Mouse (Mus musculus) lung, embryonic 15.5 days (tissue): Measurements from ENCODE around the gene Sirt6. TPM values are rescaled to one million over a fixed set of nuclear protein-coding genes. Genes with fewer than 3 reads are reported as not detected.

Experiments used
- ATAC-seq: fragments of 200-750 bp; cut with Nextera tagmentation; 2 replicates; pipeline ENCODE4 v1.8.0; 2017; ENCODE audit warnings: moderate number of reproducible peaks, borderline replicate concordance; ENCODE audit not compliant: low FRiP score, low TSS enrichment; ENCODE audit errors: extremely low read depth
- H3K27ac ChIP-seq: fragments of 300-500 bp; sonication (generic); 2 replicates; pipeline ENCODE4 v1.5.1; 2015; ENCODE audit warnings: moderate library complexity, mild to moderate bottlenecking, inconsistent platforms
- H3K27me3 ChIP-seq: fragments of 300-500 bp; sonication (generic); 2 replicates; pipeline ENCODE4 v1.6.1; 2015; ENCODE audit warnings: inconsistent platforms
- H3K36me3 ChIP-seq: fragments of 300-500 bp; sonication (generic); 2 replicates; pipeline ENCODE4 v1.6.1; 2015; ENCODE audit warnings: inconsistent platforms
- H3K4me1 ChIP-seq: fragments of 300-500 bp; sonication (generic); 2 replicates; pipeline ENCODE4 v1.6.1; 2015; ENCODE audit warnings: inconsistent platforms
- H3K4me2 ChIP-seq: fragments of 300-500 bp; sonication (generic); 2 replicates; pipeline ENCODE4 v1.6.1; 2015; ENCODE audit warnings: inconsistent platforms, mild to moderate bottlenecking, moderate library complexity
- H3K4me3 ChIP-seq: fragments of 300-500 bp; sonication (generic); 2 replicates; pipeline ENCODE4 v1.5.1; 2015; ENCODE audit warnings: mild to moderate bottlenecking, inconsistent platforms
- H3K9ac ChIP-seq: fragments of 300-500 bp; sonication (generic); 2 replicates; pipeline ENCODE4 v1.6.1; 2015; ENCODE audit warnings: inconsistent platforms
- H3K9me3 ChIP-seq: fragments of 300-500 bp; sonication (generic); 2 replicates; pipeline ENCODE4 v1.6.1; 2016; ENCODE audit warnings: inconsistent platforms
- WGBS: fragments of 180-500 bp; shearing (Covaris S2); methylation state at CpG from one replicate; pipeline ENCODE4 v1.1.7; 2015; 5-methylcytosine and 5-hydroxymethylcytosine counted together
- polyA plus RNA-seq: library from polyadenylated mRNA; unstranded; fragments of >200 nt; fragmentation: Nextera tagmentation; extraction: Ambion mirVana; gene quantifications from 2 replicates; pipeline ENCODE4 v1.2.1, GENCODE M21; 2015

The Sirt6 gene
- polyA plus RNA-seq, 1 experiment from 2014 or later: 41.1 TPM

GRCm38 (mm10) chr10:81600096-81600495, 27.5 kb downstream of the Sirt6 start:
- Histone ChIP-seq H3K36me3 (no peaks in the 10 kb centered on the region), H3K4me2 (no peak overlapping the region), H3K27me3 (0 out of 2 replicates have a peak, but pooled peaks cover 7% of the 10 kb centered on the region), H3K27ac (peak overlapping the region; percentile 84), H3K4me3 (no peak overlapping the region), H3K9me3 (no peaks in the 10 kb centered on the region), H3K9ac (no peak overlapping the region), H3K4me1 (peaks cover 61% of the 10 kb centered on the region)
- WGBS: 51% methylated on average over 10 of the region's 10 CpGs
- ATAC-seq: no peak

GRCm38 (mm10) chr10:81599630-81600029, 28.0 kb downstream of the Sirt6 start:
- Histone ChIP-seq H3K4me1 (peaks cover 59% of the 10 kb centered on the region), H3K27me3 (0 out of 2 replicates have a peak, but pooled peaks cover 10% of the 10 kb centered on the region), H3K4me3 (no peak overlapping the region), H3K9me3 (no peaks in the 10 kb centered on the region), H3K4me2 (no peak overlapping the region), H3K9ac (no peak overlapping the region), H3K27ac (0 out of 2 replicates have a peak overlapping the region, but pooled peaks have one; percentile 84), H3K36me3 (no peaks in the 10 kb centered on the region)
- 56% methylated on average over 5 of the region's 5 CpGs for WGBS
- no peak for ATAC-seq

GRCm38 (mm10) chr10:81598871-81599270, 28.7 kb downstream of the Sirt6 start:
- no peak overlapping the region for H3K9ac ChIP-seq
- ATAC-seq: no peak
- peaks cover 55% of the 10 kb centered on the region for H3K4me1 ChIP-seq
- H3K4me3 ChIP-seq: no peak overlapping the region
- H3K27ac ChIP-seq: no peak overlapping the region
- H3K9me3 ChIP-seq: no peaks in the 10 kb centered on the region
- H3K36me3 ChIP-seq: no peaks in the 10 kb centered on the region
- H3K27me3 ChIP-seq: peaks cover 16% of the 10 kb centered on the region
- WGBS: 39% methylated on average over 6 of the region's 6 CpGs
- no peak overlapping the region for H3K4me2 ChIP-seq

- Histone ChIP-seq H3K9me3 (no peaks in the 10 kb centered on the region), H3K27ac (peak overlapping the region; percentile 89; the same call in 1 of the 2 replicates), H3K4me2 (no peak overlapping the region), H3K36me3 (no peaks in the 10 kb centered on the region), H3K4me1 (peaks cover 55% of the 10 kb centered on the region), H3K27me3 (peaks cover 17% of the 10 kb centered on the region), H3K9ac (no peak overlapping the region), H3K4me3 (no peak overlapping the region)
- no peak for ATAC-seq
- WGBS: 34% methylated on average over 3 of the region's 3 CpGs
Observed at GRCm38 (mm10) chr10:81598342-81598741, 29.3 kb downstream of the Sirt6 start.

GRCm38 (mm10) chr10:81597137-81597950, 30.3 kb downstream of the Sirt6 start:
- peak overlapping the region; percentile 68 for H3K4me2 ChIP-seq
- H3K9me3 ChIP-seq: no peaks in the 10 kb centered on the region
- H3K4me1 ChIP-seq: peaks cover 49% of the 10 kb centered on the region
- H3K27me3 ChIP-seq: peaks cover 17% of the 10 kb centered on the region
- 5% methylated on average over 10 of the region's 12 CpGs for WGBS
- peak overlapping the region; percentile 30 for H3K4me3 ChIP-seq
- no peaks in the 10 kb centered on the region for H3K36me3 ChIP-seq
- ATAC-seq: peak; percentile 50
- peak overlapping the region; percentile 89 for H3K27ac ChIP-seq
- peak overlapping the region; percentile 45 for H3K9ac ChIP-seq

GRCm38 (mm10) chr10:81596611-81597010, 31.0 kb downstream of the Sirt6 start:
- WGBS: 2% methylated on average over 10 of the region's 10 CpGs
- peaks cover 17% of the 10 kb centered on the region for H3K27me3 ChIP-seq
- no peak for ATAC-seq
- H3K27ac ChIP-seq: peak overlapping the region; percentile 89
- H3K4me1 ChIP-seq: peaks cover 44% of the 10 kb centered on the region
- H3K9ac ChIP-seq: peak overlapping the region; percentile 45
- no peaks in the 10 kb centered on the region for H3K9me3 ChIP-seq
- H3K36me3 ChIP-seq: no peaks in the 10 kb centered on the region
- peak overlapping the region; percentile 68 for H3K4me2 ChIP-seq
- H3K4me3 ChIP-seq: peak overlapping the region; percentile 30

GRCm38 (mm10) chr10:81595599-81595998, 32.0 kb downstream of the Sirt6 start:
- Histone ChIP-seq H3K36me3 (no peaks in the 10 kb centered on the region), H3K4me2 (peak overlapping the region; percentile 68; the same call in 1 of the 2 replicates), H3K4me3 (no peak overlapping the region), H3K9ac (no peak overlapping the region; the same call in 1 of the 2 replicates), H3K27ac (peak overlapping the region; percentile 89; the same call in 1 of the 2 replicates), H3K9me3 (no peaks in the 10 kb centered on the region), H3K4me1 (peaks cover 35% of the 10 kb centered on the region), H3K27me3 (peaks cover 17% of the 10 kb centered on the region)
- no peak for ATAC-seq
- 30% methylated on average over 5 of the region's 5 CpGs for WGBS

GRCm38 (mm10) chr10:81593935-81594334, 33.7 kb downstream of the Sirt6 start:
- ATAC-seq: no peak
- Histone ChIP-seq H3K9me3 (no peaks in the 10 kb centered on the region), H3K36me3 (peaks cover 6% of the 10 kb centered on the region; the same call in 1 of the 2 replicates), H3K4me2 (no peak overlapping the region), H3K27me3 (peaks cover 17% of the 10 kb centered on the region), H3K27ac (no peak overlapping the region), H3K4me3 (no peak overlapping the region), H3K9ac (no peak overlapping the region), H3K4me1 (peaks cover 33% of the 10 kb centered on the region)
- 57% methylated on average over 18 of the region's 18 CpGs for WGBS

- H3K36me3 ChIP-seq: peaks cover 13% of the 10 kb centered on the region; the same call in 1 of the 2 replicates
- H3K4me2 ChIP-seq: no peak overlapping the region
- no peak for ATAC-seq
- no peak overlapping the region for H3K27ac ChIP-seq
- no peak overlapping the region for H3K9ac ChIP-seq
- H3K4me3 ChIP-seq: no peak overlapping the region
- H3K27me3 ChIP-seq: peaks cover 17% of the 10 kb centered on the region
- peaks cover 33% of the 10 kb centered on the region for H3K4me1 ChIP-seq
- 57% methylated on average over 4 of the region's 4 CpGs for WGBS
- H3K9me3 ChIP-seq: no peaks in the 10 kb centered on the region
Observed at GRCm38 (mm10) chr10:81593223-81593622, 34.4 kb downstream of the Sirt6 start.

- Histone ChIP-seq H3K36me3 (peaks cover 17% of the 10 kb centered on the region; the same call in 1 of the 2 replicates), H3K27me3 (peaks cover 17% of the 10 kb centered on the region), H3K27ac (no peak overlapping the region), H3K9ac (no peak overlapping the region), H3K9me3 (no peaks in the 10 kb centered on the region), H3K4me3 (no peak overlapping the region), H3K4me2 (no peak overlapping the region), H3K4me1 (peaks cover 28% of the 10 kb centered on the region)
- ATAC-seq: no peak
- WGBS: 75% methylated on average over 7 of the region's 7 CpGs
Observed at GRCm38 (mm10) chr10:81592631-81593030, 35.0 kb downstream of the Sirt6 start.

- H3K36me3 ChIP-seq: peaks cover 22% of the 10 kb centered on the region; the same call in 1 of the 2 replicates
- no peak overlapping the region for H3K27ac ChIP-seq
- 65% methylated on average over 9 of the region's 9 CpGs for whole genome bisulfite sequencing
- no peak overlapping the region for H3K4me2 ChIP-seq
- H3K4me3 ChIP-seq: no peak overlapping the region
- peaks cover 17% of the 10 kb centered on the region for H3K27me3 ChIP-seq
- no peak for ATAC-seq
- H3K9ac ChIP-seq: no peak overlapping the region
- H3K4me1 ChIP-seq: peaks cover 20% of the 10 kb centered on the region
- no peaks in the 10 kb centered on the region for H3K9me3 ChIP-seq
Observed at GRCm38 (mm10) chr10:81591846-81592245, 35.8 kb downstream of the Sirt6 start.

GRCm38 (mm10) chr10:81588739-81589138, 38.9 kb downstream of the Sirt6 start:
- Histone ChIP-seq H3K9ac (no peak overlapping the region), H3K9me3 (no peaks in the 10 kb centered on the region), H3K4me3 (no peak overlapping the region), H3K27ac (no peak overlapping the region), H3K27me3 (no peaks in the 10 kb centered on the region; the same call in 1 of the 2 replicates), H3K36me3 (peaks cover 46% of the 10 kb centered on the region), H3K4me1 (no peaks in the 10 kb centered on the region), H3K4me2 (no peak overlapping the region)
- 58% methylated on average over 7 of the region's 7 CpGs for WGBS
- no peak for ATAC-seq
